30 mouse cellular contexts compared by ENCODE assay signal in genomic region chr4:153604695-153605485, GRCm38 (mm10).
DNase-seq lines count a peak whose midpoint lies in the region; ATAC-seq and TF ChIP-seq lines count a peak whose summit lies in the region.
"Had no signal": no experiment of that assay in that cellular context is flagged by ENCODE, and none has a peak within 500 bp of the region (broad histone marks: within the 10 kb centered on the region; RNA-seq: fewer than 3 reads in every experiment).

No protein-coding gene starts in this region.

- H3K9me3 ChIP-seq in embryonic facial prominence, embryonic 14.5 days (ENCODE audit: control insufficient read depth, low read length): no peaks in the 10 kb centered on the region
- H3K9me3 ChIP-seq in embryonic facial prominence, embryonic 10.5 days: no peaks in the 10 kb centered on the region
- H3K9me3 ChIP-seq in ES-E14 (ENCODE audit: control insufficient read depth, insufficient read depth, low read depth, low read length): no peaks in the 10 kb centered on the region
- H3K9me3 ChIP-seq: embryonic facial prominence, embryonic 12.5 days; forebrain, embryonic 10.5 days; heart, embryonic 10.5 days; heart, embryonic 15.5 days; limb, embryonic 15.5 days; midbrain, embryonic 12.5 days; neural tube, embryonic 12.5 days; stomach, embryonic 15.5 days had no signal

- H3K36me3 ChIP-seq in embryonic facial prominence, embryonic 14.5 days (ENCODE audit: control insufficient read depth, insufficient read depth, low read length): no peaks in the 10 kb centered on the region
- H3K36me3 ChIP-seq in embryonic facial prominence, embryonic 10.5 days (replicated peaks): no peaks in the 10 kb centered on the region
- H3K36me3 ChIP-seq in ES-E14 (ENCODE audit: control insufficient read depth, insufficient read depth, low read length, poor library complexity, severe bottlenecking): no peaks in the 10 kb centered on the region
- H3K36me3 ChIP-seq: embryonic facial prominence, embryonic 12.5 days; forebrain, embryonic 10.5 days; heart, embryonic 10.5 days; heart, embryonic 15.5 days; limb, embryonic 15.5 days; liver, embryonic 13.5 days; midbrain, embryonic 12.5 days; neural tube, embryonic 12.5 days; stomach, embryonic 15.5 days had no signal

- no peak overlapping the region for H3K9ac ChIP-seq in embryonic facial prominence, embryonic 14.5 days (ENCODE audit: low read depth, low read length)
- no peak overlapping the region for H3K9ac ChIP-seq in ES-E14 (ENCODE audit: insufficient read depth, low read depth, low read length, poor library complexity, severe bottlenecking)
- H3K9ac ChIP-seq: embryonic facial prominence, embryonic 12.5 days; heart, embryonic 15.5 days; limb, embryonic 15.5 days; liver, embryonic 13.5 days; midbrain, embryonic 12.5 days; neural tube, embryonic 12.5 days; stomach, embryonic 15.5 days had no signal

- 89% methylated on average over 16 of the region's 16 CpGs for WGBS in embryonic facial prominence, embryonic 14.5 days
- 91% methylated on average over 16 of the region's 16 CpGs for WGBS in embryonic facial prominence, embryonic 10.5 days

- H3K4me1 ChIP-seq in embryonic facial prominence, embryonic 14.5 days (ENCODE audit: control insufficient read depth, insufficient read depth, low read length): no peaks in the 10 kb centered on the region
- peaks cover 4% of the 10 kb centered on the region for H3K4me1 ChIP-seq in embryonic facial prominence, embryonic 10.5 days
- H3K4me1 ChIP-seq in ES-E14 (ENCODE audit: control insufficient read depth in 2 of 2, insufficient read depth in 2 of 2, low read length in 2 of 2, poor library complexity in 1 of 2): peaks cover 2 to 11% of the 10 kb centered on the region in 2 experiments; a peak in 1 of 4 replicates
- H3K4me1 ChIP-seq: heart, embryonic 15.5 days; limb, embryonic 15.5 days; liver, embryonic 13.5 days; megakaryocyte, embryonic 14.5 days; stomach, embryonic 15.5 days had no signal

- 0 out of 2 replicates have a peak, but pooled peaks have one; percentile 26 for ATAC-seq in embryonic facial prominence, embryonic 14.5 days (ENCODE audit: low read depth)
- ATAC-seq in granulocyte monocyte progenitor cell, adult 5-6 weeks (replicated peaks; ENCODE audit: poor library complexity, severe bottlenecking): no peak
- ATAC-seq: CD4-positive, CD25-positive, alpha-beta regulatory T cell, adult 4 months; forebrain, embryonic 16.5 days; hindbrain, embryonic 16.5 days; lung, postnatal 0 days had no signal

- no peak for DNase-seq in embryonic facial prominence, embryonic 14.5 days (ENCODE audit: low spot score)
- DNase-seq in embryonic facial prominence, embryonic 10.5 days (ENCODE audit: low spot score): no peak
- no peak for DNase-seq in ES-E14 (ENCODE audit: low read depth, low spot score)
- peak; percentile 43 for DNase-seq in cerebellum, adult 11-12 months
- peak; percentile 54 for DNase-seq in cerebellum, adult 9-11 months
- DNase-seq in adrenal gland, adult 8-10 months: no peak
- no peak for DNase-seq in spleen, postnatal 10 days (ENCODE audit: low spot score in 2 of 2)
- DNase-seq: kidney, adult 2 months; liver, embryonic 13.5 days; lung, adult 18-20 months; lung, postnatal 4 days; thymus, adult 18-20 months; thymus, postnatal 25 days had no signal

- in situ Hi-C loops in ES-E14 (cut with MboI; ENCODE audit: low sequenced_read_pairs in 2 of 2, unreplicated experiment in 2 of 2): no loop called here

- no peak overlapping the region for H3K4me3 ChIP-seq in embryonic facial prominence, embryonic 14.5 days (ENCODE audit: low read depth, low read length)
- H3K4me3 ChIP-seq in embryonic facial prominence, embryonic 10.5 days: no peak overlapping the region
- H3K4me3 ChIP-seq in ES-E14 (ENCODE audit: insufficient read depth in 1 of 2, low read depth in 1 of 2, low read length in 2 of 2, poor library complexity in 1 of 2, severe bottlenecking in 1 of 2): no peak overlapping the region
- H3K4me3 ChIP-seq: embryonic facial prominence, embryonic 12.5 days; forebrain, embryonic 10.5 days; heart, embryonic 10.5 days; heart, embryonic 15.5 days; layer of hippocampus, adult 2 months; left cerebral cortex, adult 2 months; limb, embryonic 15.5 days; liver, embryonic 13.5 days; midbrain, embryonic 12.5 days; myocyte; neural tube, embryonic 12.5 days; stomach, embryonic 15.5 days had no signal

- no peak overlapping the region for H3K27ac ChIP-seq in embryonic facial prominence, embryonic 14.5 days (replicated peaks; ENCODE audit: low read depth, low read length)
- no peak overlapping the region for H3K27ac ChIP-seq in embryonic facial prominence, embryonic 10.5 days (replicated peaks)
- no peak overlapping the region for H3K27ac ChIP-seq in ES-E14 (ENCODE audit: insufficient read depth, low read depth, low read length, poor library complexity, severe bottlenecking)
- H3K27ac ChIP-seq: embryonic facial prominence, embryonic 12.5 days; forebrain, embryonic 10.5 days; heart, embryonic 10.5 days; heart, embryonic 15.5 days; layer of hippocampus, adult 2 months; left cerebral cortex, adult 2 months; limb, embryonic 15.5 days; liver, embryonic 13.5 days; midbrain, embryonic 12.5 days; neural tube, embryonic 12.5 days; stomach, embryonic 15.5 days had no signal

- H3K4me2 ChIP-seq in embryonic facial prominence, embryonic 14.5 days (ENCODE audit: low read depth, low read length): no peak overlapping the region
- H3K4me2 ChIP-seq: embryonic facial prominence, embryonic 12.5 days; heart, embryonic 15.5 days; limb, embryonic 15.5 days; liver, embryonic 13.5 days; midbrain, embryonic 12.5 days; neural tube, embryonic 12.5 days; stomach, embryonic 15.5 days had no signal

- H3K27me3 ChIP-seq in embryonic facial prominence, embryonic 14.5 days (replicated peaks; ENCODE audit: control insufficient read depth, insufficient read depth, low read length): no peaks in the 10 kb centered on the region
- no peaks in the 10 kb centered on the region for H3K27me3 ChIP-seq in embryonic facial prominence, embryonic 10.5 days (replicated peaks; ENCODE audit: low read depth, poor library complexity, severe bottlenecking)
- H3K27me3 ChIP-seq: embryonic facial prominence, embryonic 12.5 days; limb, embryonic 15.5 days; liver, embryonic 13.5 days; megakaryocyte, embryonic 14.5 days; neural tube, embryonic 12.5 days; stomach, embryonic 15.5 days had no signal

TF ChIP-seq in ES-E14, 5 proteins besides CTCF, POLR2A, EP300 and RAD21:
- TF ChIP-seq CHD2 (IDR thresholded peaks at IDR 0.05; ENCODE audit: low read depth, low read length) (peak; percentile 61; the same call in 1 of the 2 replicates), ZNF384 (IDR thresholded peaks at IDR 0.05; ENCODE audit: low read depth, low read length) (no peak)
TF ChIP-seq in ES-E14: peak in this region for 1.

Comparison
In these comparisons a context has a peak if more than half of its experiments do, and no peak if none do; other contexts are left out.
1. DNase-seq: peak in cerebellum, adult 11-12 months (single experiment) and cerebellum, adult 9-11 months (single experiment); none in embryonic facial prominence, embryonic 14.5 days (single experiment), embryonic facial prominence, embryonic 10.5 days (single experiment), ES-E14 (single experiment), adrenal gland, adult 8-10 months (single experiment) and spleen, postnatal 10 days (0 of 2).